Mouse (Mus musculus) kidney, adult 8-10 months (tissue): ENCODE measurements around the gene Fam76b.
A peak's percentile ranks its signal among the peaks of the same experiment; 100 is the strongest.
"Not testable (repeated sequence)": the region's sequence is repeated elsewhere in the genome, so short reads cannot be mapped to it uniquely, and the experiment has no call there.

Source experiments
- DNase-seq, 2 experiments: peaks; one replicate each; pipeline ENCODE4 v3.0.0; 2022

Gene Fam76b

GRCm38 (mm10) chr9:13827406-13828086 is at the start of gene Fam76b:
TSS of gene Fam76b (plus strand) at chr9:13827716.
- DNase-seq, result peak; percentile 100

- no peak for DNase-seq
Measured at GRCm38 (mm10) chr9:13781985-13782384, 45.5 kb upstream of the Fam76b start.

GRCm38 (mm10) chr9:13790864-13791263 is 36.7 kb upstream of the Fam76b start:
- DNase-seq, result not testable (repeated sequence)

- DNase-seq, result no peak
Measured at GRCm38 (mm10) chr9:13794302-13794701, 33.2 kb upstream of the Fam76b start.

- no peak for DNase-seq
Measured at GRCm38 (mm10) chr9:13794756-13795155, 32.8 kb upstream of the Fam76b start.

- DNase-seq, result no peak
Measured at GRCm38 (mm10) chr9:13804480-13804879, 23.0 kb upstream of the Fam76b start.

- DNase-seq, result no peak
Measured at GRCm38 (mm10) chr9:13806854-13807253, 20.7 kb upstream of the Fam76b start.

GRCm38 (mm10) chr9:13807657-13808056 is 19.9 kb upstream of the Fam76b start:
- DNase-seq, result no peak

- DNase-seq, result no peak
Measured at GRCm38 (mm10) chr9:13809937-13810336, 17.6 kb upstream of the Fam76b start.

- DNase-seq, result no peak
Measured at GRCm38 (mm10) chr9:13818369-13818768, 9.1 kb upstream of the Fam76b start.

GRCm38 (mm10) chr9:13820774-13821173 is 6.7 kb upstream of the Fam76b start:
- no peak for DNase-seq

GRCm38 (mm10) chr9:13825896-13826295 is 1.6 kb upstream of the Fam76b start:
- no peak for DNase-seq

- DNase-seq, result peak; percentile 76 to 85
Measured at GRCm38 (mm10) chr9:13826391-13826805, 1.1 kb upstream of the Fam76b start.

GRCm38 (mm10) chr9:13826832-13827405 is 597 bp upstream of the Fam76b start, which contains the start of gene Cep57:
TSS of gene Cep57 (minus strand) at chr9:13827107.
- peak; percentile 95 for DNase-seq

- DNase-seq, result no peak
Measured at GRCm38 (mm10) chr9:13828087-13828441, 548 bp downstream of the Fam76b start.

GRCm38 (mm10) chr9:13835256-13835655 is 7.7 kb downstream of the Fam76b start:
- DNase-seq, result no peak

GRCm38 (mm10) chr9:13836726-13837125 is 9.2 kb downstream of the Fam76b start:
- no peak for DNase-seq

- DNase-seq, result no peak
Measured at GRCm38 (mm10) chr9:13847591-13847990, 20.1 kb downstream of the Fam76b start.

- DNase-seq, result peak; percentile 10 to 16
Measured at GRCm38 (mm10) chr9:13848481-13849480, 21.3 kb downstream of the Fam76b start.

- peak in 1 of 2 experiments; percentile 17 for DNase-seq
Measured at GRCm38 (mm10) chr9:13853876-13854275, 26.4 kb downstream of the Fam76b start.

- DNase-seq, result peak in 1 of 2 experiments; percentile 9
Measured at GRCm38 (mm10) chr9:13856247-13856646, 28.7 kb downstream of the Fam76b start.

- no peak for DNase-seq
Measured at GRCm38 (mm10) chr9:13856777-13857176, 29.3 kb downstream of the Fam76b start.

GRCm38 (mm10) chr9:13867646-13868045 is 40.1 kb downstream of the Fam76b start:
- DNase-seq, result no peak
